Mouse (Mus musculus) neural tube, embryonic 14.5 days (tissue): ENCODE data around the gene Ehd2. TPM values are rescaled to one million over a fixed set of nuclear protein-coding genes. Genes with fewer than 3 reads are reported as not detected.
"Not testable (repeated sequence)": the region's sequence is repeated elsewhere in the genome, so short reads cannot be mapped to it uniquely, and the experiment has no call there.

Source experiments
- ATAC-seq: fragments of 200-750 bp; cut with Nextera tagmentation; 2 replicates; pipeline ENCODE4 v1.8.0; 2017; ENCODE audit warnings: low read depth, mild to moderate bottlenecking, moderate TSS enrichment, moderate library complexity
- H3K27ac ChIP-seq: fragments of 300-500 bp; sonication (generic); 2 replicates; pipeline ENCODE4 v1.5.1; 2014; ENCODE audit warnings: low read depth, mild to moderate bottlenecking, control low read depth, low read length, moderate library complexity, mixed read lengths
- H3K27me3 ChIP-seq: fragments of 300-500 bp; sonication (generic); 2 replicates; pipeline ENCODE4 v1.6.1; 2014; ENCODE audit warnings: low read length; ENCODE audit not compliant: control insufficient read depth, insufficient read depth
- H3K36me3 ChIP-seq: fragments of 300-500 bp; sonication (generic); 2 replicates; pipeline ENCODE4 v1.6.1; 2014; ENCODE audit warnings: low read length, mixed read lengths; ENCODE audit not compliant: control insufficient read depth, insufficient read depth
- H3K4me1 ChIP-seq: fragments of 300-500 bp; sonication (generic); 2 replicates; pipeline ENCODE4 v1.6.1; 2014; ENCODE audit warnings: low read length; ENCODE audit not compliant: control insufficient read depth, insufficient read depth
- H3K4me2 ChIP-seq: fragments of 300-500 bp; sonication (generic); 2 replicates; pipeline ENCODE4 v1.6.1; 2014; ENCODE audit warnings: mild to moderate bottlenecking, low read depth, low read length, control low read depth
- H3K4me3 ChIP-seq: fragments of 300-500 bp; sonication (generic); 2 replicates; pipeline ENCODE4 v1.5.1; 2014; ENCODE audit warnings: low read depth, low read length, control low read depth, mixed read lengths
- H3K9ac ChIP-seq: fragments of 300-500 bp; sonication (generic); replicated peaks from 2 replicates; pipeline ENCODE4 v1.6.1; 2014; ENCODE audit warnings: low read depth, mild to moderate bottlenecking, control low read depth, low read length, mixed read lengths
- H3K9me3 ChIP-seq: fragments of 300-500 bp; sonication (generic); 2 replicates; pipeline ENCODE4 v1.6.1; 2016; ENCODE audit warnings: low read length; ENCODE audit not compliant: control insufficient read depth
- WGBS: fragments of 180-500 bp; shearing (Covaris S2); extraction: QIAGEN DNeasy Blood & Tissue Kit; methylation state at CpG from one replicate; pipeline ENCODE4 v1.1.7; 2014; 5-methylcytosine and 5-hydroxymethylcytosine counted together
- polyA plus RNA-seq: library from polyadenylated mRNA; unstranded; fragments of >200 nt; fragmentation: Nextera tagmentation; extraction: Ambion mirVana; gene quantifications from 2 replicates; pipeline ENCODE4 v1.2.1, GENCODE M21; 2014

Gene Ehd2
- polyA plus RNA-seq, 1 experiment from 2014 or later = 3.2 TPM

GRCm38 (mm10) chr7:15921796-15922195, 45.6 kb downstream of the Ehd2 start:
- H3K4me2 ChIP-seq = peak overlapping the region; percentile 65
- peaks cover 10% of the 10 kb centered on the region for H3K36me3 ChIP-seq
- H3K9ac ChIP-seq = peak overlapping the region; percentile 64
- peak overlapping the region; percentile 85 for H3K4me3 ChIP-seq
- no peaks in the 10 kb centered on the region for H3K9me3 ChIP-seq
- peak; percentile 44 for ATAC-seq
- H3K27me3 ChIP-seq = no peaks in the 10 kb centered on the region
- H3K27ac ChIP-seq = peak overlapping the region; percentile 73
- under 1% methylated on average over 10 of the region's 10 CpGs for WGBS
- peaks cover 12% of the 10 kb centered on the region; the same call in 1 of the 2 replicates for H3K4me1 ChIP-seq

GRCm38 (mm10) chr7:15920645-15921190, 46.6 kb downstream of the Ehd2 start:
- peaks cover 10% of the 10 kb centered on the region for H3K36me3 ChIP-seq
- H3K4me2 ChIP-seq = peak overlapping the region; percentile 65
- peak overlapping the region; percentile 64; the same call in 1 of the 2 replicates for H3K9ac ChIP-seq
- H3K9me3 ChIP-seq = no peaks in the 10 kb centered on the region
- peaks cover 12% of the 10 kb centered on the region; the same call in 1 of the 2 replicates for H3K4me1 ChIP-seq
- no peak overlapping the region for H3K27ac ChIP-seq
- WGBS = 93% methylated on average over 6 of the region's 6 CpGs
- no peaks in the 10 kb centered on the region for H3K27me3 ChIP-seq
- H3K4me3 ChIP-seq = peak overlapping the region; percentile 85
- no peak for ATAC-seq

- WGBS = 97% methylated on average over 9 of the region's 9 CpGs
- H3K4me3 ChIP-seq = peak overlapping the region; percentile 85; the same call in 1 of the 2 replicates
- H3K9me3 ChIP-seq = no peaks in the 10 kb centered on the region
- H3K27ac ChIP-seq = no peak overlapping the region
- H3K4me1 ChIP-seq = peaks cover 12% of the 10 kb centered on the region; the same call in 1 of the 2 replicates
- H3K9ac ChIP-seq = no peak overlapping the region
- H3K4me2 ChIP-seq = peak overlapping the region; percentile 65
- H3K36me3 ChIP-seq = peaks cover 10% of the 10 kb centered on the region
- ATAC-seq = no peak
- H3K27me3 ChIP-seq = no peaks in the 10 kb centered on the region
Observed at GRCm38 (mm10) chr7:15919947-15920346, 47.4 kb downstream of the Ehd2 start.

- Histone ChIP-seq H3K27ac (no peak overlapping the region), H3K4me2 (no peak overlapping the region), H3K4me3 (no peak overlapping the region), H3K4me1 (peaks cover 12% of the 10 kb centered on the region; the same call in 1 of the 2 replicates), H3K9me3 (no peaks in the 10 kb centered on the region), H3K9ac (no peak overlapping the region), H3K36me3 (peaks cover 10% of the 10 kb centered on the region), H3K27me3 (no peaks in the 10 kb centered on the region)
- no peak for ATAC-seq
Observed at GRCm38 (mm10) chr7:15918371-15918770, 49.0 kb downstream of the Ehd2 start.

GRCm38 (mm10) chr7:15916996-15917395, 50.4 kb downstream of the Ehd2 start:
- H3K27me3 ChIP-seq = no peaks in the 10 kb centered on the region
- no peak overlapping the region for H3K27ac ChIP-seq
- H3K9me3 ChIP-seq = no peaks in the 10 kb centered on the region
- ATAC-seq = no peak
- H3K4me3 ChIP-seq = no peak overlapping the region
- 87% methylated on average over 4 of the region's 4 CpGs for WGBS
- H3K9ac ChIP-seq = no peak overlapping the region
- peaks cover 10% of the 10 kb centered on the region for H3K36me3 ChIP-seq
- H3K4me2 ChIP-seq = no peak overlapping the region
- peaks cover 12% of the 10 kb centered on the region; the same call in 1 of the 2 replicates for H3K4me1 ChIP-seq

GRCm38 (mm10) chr7:15916134-15916723, 51.1 kb downstream of the Ehd2 start:
- Histone ChIP-seq H3K36me3 (peaks cover 10% of the 10 kb centered on the region), H3K27ac (no peak overlapping the region), H3K9ac (no peak overlapping the region), H3K4me2 (no peak overlapping the region), H3K4me3 (no peak overlapping the region), H3K4me1 (peaks cover 12% of the 10 kb centered on the region; the same call in 1 of the 2 replicates), H3K27me3 (no peaks in the 10 kb centered on the region), H3K9me3 (no peaks in the 10 kb centered on the region)
- 80% methylated on average over 3 of the region's 3 CpGs for WGBS
- ATAC-seq = no peak

GRCm38 (mm10) chr7:15915695-15916094, 51.7 kb downstream of the Ehd2 start:
- H3K9me3 ChIP-seq, H3K4me3 ChIP-seq, H3K36me3 ChIP-seq, H3K9ac ChIP-seq, H3K27me3 ChIP-seq, ATAC-seq, H3K4me1 ChIP-seq, H3K4me2 ChIP-seq, H3K27ac ChIP-seq: not testable (repeated sequence)
- 91% methylated on average over 4 of the region's 4 CpGs for WGBS

- Histone ChIP-seq H3K4me3 (no peak overlapping the region), H3K4me1 (no peaks in the 10 kb centered on the region), H3K27me3 (no peaks in the 10 kb centered on the region), H3K9ac (no peak overlapping the region), H3K9me3 (no peaks in the 10 kb centered on the region), H3K36me3 (peaks cover 9% of the 10 kb centered on the region), H3K4me2 (no peak overlapping the region), H3K27ac (no peak overlapping the region)
- no peak for ATAC-seq
- WGBS = 90% methylated on average over 2 of the region's 2 CpGs
Observed at GRCm38 (mm10) chr7:15914751-15915150, 52.6 kb downstream of the Ehd2 start.

GRCm38 (mm10) chr7:15914252-15914651, 53.1 kb downstream of the Ehd2 start:
- Histone ChIP-seq H3K9ac (no peak overlapping the region), H3K4me3 (no peak overlapping the region), H3K27me3 (no peaks in the 10 kb centered on the region), H3K4me1 (no peaks in the 10 kb centered on the region), H3K27ac (no peak overlapping the region), H3K9me3 (no peaks in the 10 kb centered on the region), H3K4me2 (no peak overlapping the region), H3K36me3 (peaks cover 4% of the 10 kb centered on the region; the same call in 1 of the 2 replicates)
- 49% methylated on average over 2 of the region's 2 CpGs for WGBS
- ATAC-seq = no peak
